8 mouse cellular contexts compared by ENCODE assay signal in genomic region chr15:86184851-86185688, GRCm38 (mm10). TPM values are rescaled to one million over a fixed set of nuclear protein-coding genes. Genes with fewer than 3 reads are reported as not detected.
A peak's percentile ranks its signal among the peaks of the same experiment; 100 is the strongest.
DNase-seq lines count a peak whose midpoint lies in the region; ATAC-seq lines count a peak whose summit lies in the region.

No protein-coding gene starts in this region.

- peak overlapping the region; percentile 80 for H3K4me2 ChIP-seq in embryonic facial prominence, embryonic 11.5 days (ENCODE audit: low read depth, low read length)
- peak overlapping the region; percentile 79 for H3K4me2 ChIP-seq in heart, embryonic 14.5 days (ENCODE audit: low read length)

- H3K4me1 ChIP-seq in embryonic facial prominence, embryonic 11.5 days (ENCODE audit: control insufficient read depth, insufficient read depth, low read length) = peaks cover 5% of the 10 kb centered on the region; the same call in 1 of the 2 replicates
- H3K4me1 ChIP-seq in heart, embryonic 14.5 days (ENCODE audit: control insufficient read depth in 2 of 2, insufficient read depth in 2 of 2, low read length in 2 of 2) = peaks cover 36 to 45% of the 10 kb centered on the region in 2 experiments

- H3K27me3 ChIP-seq in embryonic facial prominence, embryonic 11.5 days (ENCODE audit: control insufficient read depth, insufficient read depth, low read length) = no peaks in the 10 kb centered on the region
- H3K27me3 ChIP-seq in heart, embryonic 14.5 days (ENCODE audit: control insufficient read depth, insufficient read depth, low read length) = no peaks in the 10 kb centered on the region

- no peaks in the 10 kb centered on the region for H3K36me3 ChIP-seq in embryonic facial prominence, embryonic 11.5 days (replicated peaks; ENCODE audit: control insufficient read depth, insufficient read depth, low read depth, low read length)
- H3K36me3 ChIP-seq in heart, embryonic 14.5 days (ENCODE audit: control insufficient read depth, insufficient read depth, low read length) = no peaks in the 10 kb centered on the region

- peak; percentile 27; the same call in 1 of the 2 replicates for ATAC-seq in embryonic facial prominence, embryonic 11.5 days (replicated peaks; ENCODE audit: insufficient number of reproducible peaks, low FRiP score, low TSS enrichment, low read depth)
- peak; percentile 16; the same call in 1 of the 2 replicates for ATAC-seq in heart, embryonic 14.5 days (ENCODE audit: insufficient number of reproducible peaks, insufficient read depth, low FRiP score, low read depth)
- ATAC-seq in megakaryocyte, adult 5-6 weeks (ENCODE audit: poor library complexity, severe bottlenecking) = peak; percentile 20

- peak overlapping the region; percentile 92 for H3K9ac ChIP-seq in embryonic facial prominence, embryonic 11.5 days (replicated peaks; ENCODE audit: low read length)
- peak overlapping the region; percentile 98 for H3K9ac ChIP-seq in heart, embryonic 14.5 days (ENCODE audit: low read length)

- H3K4me3 ChIP-seq in embryonic facial prominence, embryonic 11.5 days (ENCODE audit: low read depth, low read length) = peak overlapping the region; percentile 87
- H3K4me3 ChIP-seq in heart, embryonic 14.5 days (ENCODE audit: control insufficient read depth in 1 of 2, insufficient read depth in 1 of 2, low read depth in 1 of 2, low read length in 2 of 2) = peak overlapping the region; percentile 82 to 95

- peak; percentile 42 for DNase-seq in gastrocnemius, adult 18-20 months (ENCODE audit: low spot score)
- no peak for DNase-seq in gastrocnemius, adult 8-10 months (ENCODE audit: low spot score in 2 of 2)
- peak; percentile 41 for DNase-seq in R1 (ENCODE audit: low read depth, low spot score)
- DNase-seq in embryonic facial prominence, embryonic 11.5 days (ENCODE audit: low spot score) = peak; percentile 62
- DNase-seq in kidney, postnatal 4 days = peak; percentile 62 to 74
- peak; percentile 57 to 59 for DNase-seq in spleen, postnatal 36 days (ENCODE audit: low spot score in 2 of 2)

- peak overlapping the region; percentile 81 for H3K27ac ChIP-seq in embryonic facial prominence, embryonic 11.5 days (replicated peaks; ENCODE audit: low read depth, low read length)
- H3K27ac ChIP-seq in heart, embryonic 14.5 days (replicated peaks in 1 of 2; ENCODE audit: control insufficient read depth in 1 of 2, insufficient read depth in 1 of 2, low read depth in 2 of 2, low read length in 2 of 2) = peak overlapping the region; percentile 96

- no peaks in the 10 kb centered on the region for H3K9me3 ChIP-seq in embryonic facial prominence, embryonic 11.5 days (replicated peaks; ENCODE audit: control insufficient read depth, low read length)
- no peaks in the 10 kb centered on the region for H3K9me3 ChIP-seq in heart, embryonic 14.5 days (ENCODE audit: control insufficient read depth, low read length)

- WGBS in embryonic facial prominence, embryonic 11.5 days = under 1% methylated on average over 68 of the region's 70 CpGs
- under 1% methylated on average over 68 of the region's 70 CpGs for WGBS in heart, embryonic 14.5 days

RNA-seq across cellular contexts. Expression of gene Cerk, which starts 0.9 kb away (rescaled TPM):
- total RNA-seq in gastrocnemius, adult 18-20 months (2021) = 1 to 10 TPM; 4.3 to 5.1 TPM
- 1 to 10 TPM; 3.2 to 4.4 (median 3.8) TPM for total RNA-seq in gastrocnemius, adult 8-10 months (2022)
- 16.3 and 17.6 TPM in 2 replicates for polyA plus RNA-seq in embryonic facial prominence, embryonic 11.5 days (2014; fragmentation: Nextera tagmentation; extraction: Ambion mirVana)
- 15.4 and 16.1 TPM in 2 replicates for polyA plus RNA-seq in heart, embryonic 14.5 days (2014; fragmentation: Nextera tagmentation; extraction: Ambion mirVana)
- total RNA-seq in megakaryocyte, adult 5-6 weeks (2015) = 22.7 and 24.4 TPM in 2 replicates
- 35.4 and 41.2 TPM in 2 replicates for total RNA-seq in megakaryocyte, adult 5-6 weeks (2017)

RNA-seq across cellular contexts. Expression of gene Tbc1d22a, which starts 29.2 kb away (rescaled TPM):
- 10 to 100 TPM; 15.6 to 17.1 TPM for total RNA-seq in gastrocnemius, adult 18-20 months (2021)
- total RNA-seq in gastrocnemius, adult 8-10 months (2022) = 10 to 100 TPM; 14.7 to 15.7 (median 15.3) TPM
- 6.2 and 7.6 TPM in 2 replicates for polyA plus RNA-seq in embryonic facial prominence, embryonic 11.5 days (2014; fragmentation: Nextera tagmentation; extraction: Ambion mirVana)
- 8.6 and 9.1 TPM in 2 replicates for polyA plus RNA-seq in heart, embryonic 14.5 days (2014; fragmentation: Nextera tagmentation; extraction: Ambion mirVana)
- total RNA-seq in megakaryocyte, adult 5-6 weeks (2015) = 12.9 and 13.3 TPM in 2 replicates
- 19.0 and 24.1 TPM in 2 replicates for total RNA-seq in megakaryocyte, adult 5-6 weeks (2017)

Comparison
In these comparisons a context has a peak if more than half of its experiments do, and no peak if none do; other contexts are left out.
1. DNase-seq: peak in gastrocnemius, adult 18-20 months (single experiment), R1 (single experiment), embryonic facial prominence, embryonic 11.5 days (single experiment), kidney, postnatal 4 days (2 of 2) and spleen, postnatal 36 days (2 of 2); none in gastrocnemius, adult 8-10 months (0 of 2).
2. Peak in every context shown above with its lines, with median percentiles within 50 percentile points of each other: ATAC-seq.